Mouse (Mus musculus): Measurements from ENCODE around the gene Rnf2. TPM values are rescaled to one million over a fixed set of nuclear protein-coding genes. Genes with fewer than 3 reads are reported as not detected.

Gene Rnf2
- total RNA-seq, 2 experiments from 2014 or later: 32.7 to 74.3 TPM

Other genes starting within 250 kb of the Rnf2 start
- 284 and 329 TPM in 2 replicates for gene Ivns1abp, start 156.5 kb downstream of the Rnf2 start, total RNA-seq (2014; fragmentation: Nextera tagmentation)
- gene Ivns1abp, start 156.5 kb downstream of the Rnf2 start, total RNA-seq (2017): 441 and 484 TPM in 2 replicates
- 20.3 and 39.4 TPM in 2 replicates for gene Swt1, start 72.5 kb downstream of the Rnf2 start, total RNA-seq (2014; fragmentation: Nextera tagmentation)
- gene Swt1, start 72.5 kb downstream of the Rnf2 start, total RNA-seq (2017): 15.3 and 24.4 TPM in 2 replicates
- gene Trmt1l, start 72.4 kb downstream of the Rnf2 start, total RNA-seq (2014; fragmentation: Nextera tagmentation): 35.6 and 38.1 TPM in 2 replicates
- gene Trmt1l, start 72.4 kb downstream of the Rnf2 start, total RNA-seq (2017): 19.1 and 24.3 TPM in 2 replicates
- 3.3 and 4.6 TPM in 2 replicates for gene Fam129a, start 70.2 kb upstream of the Rnf2 start, total RNA-seq (2014; fragmentation: Nextera tagmentation)
- gene Fam129a, start 70.2 kb upstream of the Rnf2 start, total RNA-seq (2017): 6.3 and 6.5 TPM in 2 replicates